Mouse (Mus musculus) layer of hippocampus, adult 8-10 months (tissue): Measurements from ENCODE around the gene Hyal2. TPM values are rescaled to one million over a fixed set of nuclear protein-coding genes. Genes with fewer than 3 reads are reported as not detected.
A peak's percentile ranks its signal among the peaks of the same experiment; 100 is the strongest.
"Not testable (repeated sequence)": the region's sequence is repeated elsewhere in the genome, so short reads cannot be mapped to it uniquely, and the experiment has no call there.

Experiments used
- DNase-seq, 2 experiments: peaks; one replicate each; pipeline ENCODE4 v3.0.0; 2022; ENCODE audit warnings: low spot score in 2 of 2
- total RNA-seq, 4 experiments: library from RNA; stranded (reverse); gene quantifications; 2 replicates each; pipeline ENCODE4 v1.2.4; 2022

The Hyal2 gene
- total RNA-seq, 4 experiments from 2014 or later: 12.9 to 16.6 (median 16.4) TPM

GRCm38 (mm10) chr9:107568331-107569261, 851 bp downstream of the Hyal2 start:
- peak in 1 of 2 experiments; percentile 79 for DNase-seq

- DNase-seq: no peak
These were observed 1.5 kb downstream of the Hyal2 start for GRCm38 (mm10) chr9:107569270-107569669.

GRCm38 (mm10) chr9:107570016-107570415, 2.3 kb downstream of the Hyal2 start:
- DNase-seq: no peak

DNA sequence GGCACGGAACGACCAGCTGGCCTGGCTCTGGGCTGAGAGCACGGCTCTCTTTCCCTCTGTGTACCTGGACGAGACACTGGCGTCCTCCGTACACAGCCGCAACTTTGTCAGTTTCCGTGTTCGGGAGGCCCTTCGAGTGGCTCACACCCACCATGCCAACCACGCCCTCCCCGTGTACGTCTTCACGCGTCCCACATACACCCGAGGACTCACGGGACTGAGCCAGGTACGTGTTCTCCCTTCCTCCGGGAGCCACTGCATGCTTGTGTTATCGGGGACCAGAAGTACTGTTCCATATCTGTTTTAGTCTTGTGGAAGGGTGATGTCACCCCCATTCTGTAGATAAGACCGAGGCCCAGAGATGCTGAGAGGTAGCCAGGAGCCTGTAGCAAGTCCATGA, 3.1 kb downstream of the Hyal2 start:
- no peak for DNase-seq

DNA sequence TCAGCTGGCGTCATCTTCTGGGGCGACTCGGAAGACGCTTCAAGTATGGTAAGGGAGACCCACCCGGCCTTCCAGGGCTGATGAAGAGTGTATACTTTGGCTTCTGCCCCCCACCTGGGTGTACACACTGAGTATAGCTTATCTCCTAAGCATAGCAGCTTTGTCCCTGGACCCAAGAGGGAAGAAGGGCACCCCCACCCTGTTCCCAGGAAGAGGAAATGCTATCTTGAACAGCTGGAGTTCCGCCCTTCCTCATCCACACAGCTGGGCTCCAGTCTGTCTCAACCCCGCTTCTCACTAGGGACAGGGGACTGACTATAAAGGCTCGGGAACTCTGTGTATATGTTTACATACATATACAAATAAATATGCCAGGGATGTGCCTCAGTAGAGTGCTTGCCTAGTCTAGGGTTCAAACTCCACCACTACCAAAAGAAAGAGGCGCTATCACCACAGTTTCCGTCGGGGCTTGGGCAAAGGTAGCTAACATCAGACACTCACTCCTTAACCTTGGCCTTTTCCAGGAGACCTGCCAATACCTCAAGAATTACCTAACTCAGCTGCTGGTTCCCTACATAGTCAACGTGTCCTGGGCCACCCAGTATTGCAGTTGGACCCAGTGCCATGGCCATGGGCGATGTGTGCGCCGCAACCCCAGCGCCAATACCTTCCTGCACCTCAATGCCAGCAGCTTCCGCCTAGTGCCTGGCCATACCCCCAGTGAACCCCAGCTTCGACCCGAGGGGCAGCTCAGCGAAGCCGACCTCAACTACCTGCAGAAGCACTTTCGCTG, 4.0 kb downstream of the Hyal2 start:
- DNase-seq: no peak

- no peak for DNase-seq
These were observed 4.5 kb downstream of the Hyal2 start for GRCm38 (mm10) chr9:107572327-107572662.

DNA sequence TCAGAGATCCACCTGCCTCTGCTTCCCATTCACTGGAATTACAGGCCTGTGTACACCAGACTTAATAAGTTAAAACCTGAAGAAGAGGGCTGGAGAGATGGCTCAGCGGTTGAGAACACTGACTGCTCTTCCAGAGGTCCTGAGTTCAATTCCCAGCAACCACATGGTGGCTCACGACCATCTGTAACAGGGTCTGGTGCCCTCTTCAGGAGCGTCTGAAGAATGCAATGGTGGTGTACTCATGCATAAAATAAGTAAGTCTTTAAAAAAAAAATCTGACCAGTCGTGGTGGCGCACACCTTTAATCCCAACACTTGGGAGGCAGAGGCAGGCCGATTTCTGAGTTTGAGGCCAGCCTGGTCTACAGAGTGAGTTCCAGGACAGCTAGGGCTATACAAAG, 6.0 kb downstream of the Hyal2 start:
- not testable (repeated sequence) for DNase-seq

GRCm38 (mm10) chr9:107575579-107576356, 8.0 kb downstream of the Hyal2 start:
- DNase-seq: no peak

GRCm38 (mm10) chr9:107576357-107577107, 8.8 kb downstream of the Hyal2 start, which contains the start of gene Hyal1:
Hyal1 (plus strand) TSS chr9:107576927.
- DNase-seq: no peak

DNA sequence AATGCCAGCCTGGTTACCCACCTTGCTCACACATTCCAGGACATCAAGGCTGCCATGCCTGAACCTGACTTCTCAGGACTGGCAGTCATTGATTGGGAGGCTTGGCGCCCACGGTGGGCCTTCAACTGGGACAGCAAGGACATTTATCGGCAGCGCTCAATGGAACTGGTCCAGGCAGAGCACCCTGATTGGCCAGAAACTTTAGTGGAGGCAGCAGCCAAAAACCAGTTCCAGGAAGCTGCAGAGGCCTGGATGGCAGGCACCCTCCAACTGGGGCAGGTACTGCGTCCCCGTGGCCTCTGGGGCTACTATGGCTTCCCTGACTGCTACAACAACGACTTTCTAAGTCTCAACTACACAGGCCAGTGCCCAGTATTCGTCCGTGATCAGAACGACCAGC, 10.1 kb downstream of the Hyal2 start:
- no peak for DNase-seq

DNA sequence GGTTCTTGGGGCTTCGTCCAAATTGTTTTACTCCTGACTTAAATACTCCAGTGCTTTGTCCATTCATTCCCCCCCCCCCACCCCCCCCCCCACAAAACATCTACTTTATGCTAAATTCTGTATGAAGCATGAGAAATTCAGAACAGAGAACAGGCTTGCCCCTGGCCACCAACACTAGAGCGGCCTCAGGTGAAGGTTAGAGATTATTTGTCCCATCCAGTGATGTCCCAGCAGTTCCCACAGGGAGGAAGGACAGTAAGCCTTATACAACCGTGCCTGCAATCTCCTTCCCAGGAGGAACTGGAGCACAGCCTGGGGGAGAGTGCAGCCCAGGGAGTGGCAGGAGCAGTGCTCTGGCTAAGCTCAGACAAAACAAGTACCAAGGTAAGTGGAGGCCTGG, 10.8 kb downstream of the Hyal2 start, which contains the start of gene Naa80:
Naa80 (plus strand) TSS at position 301 of the 400 bp plus-strand sequence.
- DNase-seq: no peak

DNA sequence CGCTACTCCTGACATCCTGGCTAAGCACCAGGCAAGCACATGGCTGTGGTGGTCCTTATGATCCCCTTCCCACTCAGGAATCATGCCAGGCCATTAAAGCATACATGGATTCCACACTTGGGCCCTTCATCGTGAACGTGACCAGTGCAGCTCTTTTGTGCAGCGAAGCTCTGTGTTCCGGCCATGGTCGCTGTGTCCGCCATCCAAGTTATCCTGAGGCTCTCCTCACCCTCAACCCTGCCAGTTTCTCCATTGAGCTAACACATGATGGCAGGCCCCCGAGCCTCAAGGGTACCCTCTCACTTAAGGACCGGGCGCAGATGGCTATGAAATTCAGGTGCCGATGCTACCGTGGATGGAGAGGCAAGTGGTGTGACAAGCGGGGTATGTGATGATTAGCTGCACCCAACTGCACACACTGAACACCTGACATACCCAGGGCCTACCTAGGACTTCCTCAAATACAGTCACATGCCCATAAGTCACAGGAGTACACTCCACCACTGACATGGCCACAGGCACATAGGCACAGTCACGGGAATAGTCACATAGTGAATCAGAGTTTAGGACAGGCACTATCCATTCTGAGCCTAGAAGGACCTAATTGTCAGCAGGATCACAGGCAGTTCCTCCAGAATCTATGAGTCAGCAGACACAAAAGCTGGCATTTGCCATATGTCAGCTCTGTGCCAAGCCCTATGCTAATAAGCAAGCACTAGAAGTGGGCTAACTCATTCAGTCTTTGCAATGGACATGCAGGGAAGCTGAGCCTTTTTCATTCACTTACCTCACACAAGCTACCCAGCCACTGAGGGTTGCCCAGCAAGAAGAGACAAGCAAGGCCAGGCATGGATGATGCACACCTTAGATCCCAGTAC, 11.5 kb downstream of the Hyal2 start:
- DNase-seq: no peak

- DNase-seq: peak; percentile 87 to 91
These were observed 13.0 kb downstream of the Hyal2 start, which contains the start of gene Hyal3 for GRCm38 (mm10) chr9:107580501-107581317. Hyal3 (plus strand) TSS chr9:107580818.

- DNase-seq: no peak
These were observed 13.8 kb downstream of the Hyal2 start for GRCm38 (mm10) chr9:107581584-107581983.

GRCm38 (mm10) chr9:107582509-107583062, 14.8 kb downstream of the Hyal2 start:
- no peak for DNase-seq

- DNase-seq: no peak
These were observed 15.4 kb downstream of the Hyal2 start for GRCm38 (mm10) chr9:107583174-107583573.

DNA sequence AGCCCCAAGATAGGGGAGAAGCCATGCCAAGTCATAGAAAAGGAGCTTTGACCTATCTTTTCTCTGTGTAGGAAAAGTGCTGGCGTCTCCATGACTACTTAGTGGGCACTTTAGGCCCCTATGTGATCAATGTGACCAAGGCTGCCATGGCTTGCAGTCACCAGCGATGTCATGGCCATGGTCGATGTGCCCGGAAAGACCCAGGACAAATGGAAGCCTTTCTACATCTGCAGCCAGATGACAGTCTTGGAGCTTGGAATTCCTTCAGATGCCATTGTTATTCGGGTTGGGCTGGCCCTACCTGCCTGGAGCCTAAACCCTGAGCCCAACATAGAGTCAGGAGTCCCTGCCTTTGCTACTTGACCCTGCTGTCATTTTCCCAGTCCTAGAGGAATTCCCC, 18.8 kb downstream of the Hyal2 start:
- DNase-seq: no peak
